Mouse (Mus musculus) limb, embryonic 14.5 days (tissue): ENCODE data around the gene Svep1. TPM values are rescaled to one million over a fixed set of nuclear protein-coding genes. Genes with fewer than 3 reads are reported as not detected.

Experiments used
- ATAC-seq: fragments of 200-750 bp; cut with Nextera tagmentation; 2 replicates; pipeline ENCODE4 v1.8.0; 2017; ENCODE audit warnings: low read depth, moderate number of reproducible peaks, moderate TSS enrichment; ENCODE audit not compliant: low FRiP score
- DNase-seq: peaks from one replicate; pipeline ENCODE4 v3.0.0-alpha.2; 2015; ENCODE audit warnings: low spot score
- H3K27ac ChIP-seq: fragments of 300-500 bp; sonication (generic); replicated peaks from 2 replicates; pipeline ENCODE4 v1.5.1; 2014; ENCODE audit warnings: low read depth, mild to moderate bottlenecking, low read length, moderate library complexity, mixed read lengths
- H3K27me3 ChIP-seq: fragments of 300-500 bp; sonication (generic); 2 replicates; pipeline ENCODE4 v1.6.1; 2014; ENCODE audit warnings: low read length, mixed read lengths; ENCODE audit not compliant: control insufficient read depth, insufficient read depth
- H3K36me3 ChIP-seq: fragments of 300-500 bp; sonication (generic); 2 replicates; pipeline ENCODE4 v1.6.1; 2014; ENCODE audit warnings: mild to moderate bottlenecking, low read length, moderate library complexity, mixed read lengths; ENCODE audit not compliant: control insufficient read depth, insufficient read depth
- H3K4me1 ChIP-seq: fragments of 300-500 bp; sonication (generic); 2 replicates; pipeline ENCODE4 v1.6.1; 2014; ENCODE audit warnings: antibody characterized with exemption, low read length, mixed read lengths; ENCODE audit not compliant: control insufficient read depth, insufficient read depth
- H3K4me2 ChIP-seq: fragments of 300-500 bp; sonication (generic); replicated peaks from 2 replicates; pipeline ENCODE4 v1.6.1; 2014; ENCODE audit warnings: low read depth, mild to moderate bottlenecking, low read length, moderate library complexity; ENCODE audit not compliant: severe bottlenecking
- H3K4me3 ChIP-seq: fragments of 300-500 bp; sonication (generic); replicated peaks from 2 replicates; pipeline ENCODE4 v1.5.1; 2014; ENCODE audit warnings: low read length
- H3K9ac ChIP-seq: fragments of 300-500 bp; sonication (generic); 2 replicates; pipeline ENCODE4 v1.6.1; 2014; ENCODE audit warnings: mild to moderate bottlenecking, low read depth, low read length, moderate library complexity; ENCODE audit not compliant: severe bottlenecking
- H3K9me3 ChIP-seq: fragments of 300-500 bp; sonication (generic); 2 replicates; pipeline ENCODE4 v1.6.1; 2016; ENCODE audit warnings: low read length; ENCODE audit not compliant: control insufficient read depth
- POLR2A ChIP-seq: fragments of 200-500 bp; IDR thresholded peaks from 2 replicates; pipeline ENCODE4 v1.8.0; 2012; ENCODE audit warnings: inconsistent platforms, mild to moderate bottlenecking, moderate library complexity, borderline replicate concordance; ENCODE audit not compliant: insufficient read depth, insufficient read length; ENCODE audit errors: extremely low read depth
- WGBS: fragments of 180-500 bp; shearing (Covaris S2); extraction: QIAGEN DNeasy Blood & Tissue Kit; methylation state at CpG from one replicate; pipeline ENCODE4 v1.1.7; 2014; 5-methylcytosine and 5-hydroxymethylcytosine counted together
- polyA plus RNA-seq, 2 experiments: library from polyadenylated mRNA; depleted of rRNA in 1 of 2; stranded (reverse) in 1 of 2; unstranded in 1 of 2; fragments of >200 nt; fragmentation: Nextera tagmentation in 1 of 2; extraction: Ambion mirVana in 1 of 2; gene quantifications; 2 replicates each; pipeline versions ENCODE4 v1.2.1 to v1.2.3; 2012 to 2014

The Svep1 gene
- polyA plus RNA-seq (2012; rRNA removed) (11.0 and 11.7 TPM in 2 replicates), polyA plus RNA-seq (2014; fragmentation: Nextera tagmentation; extraction: Ambion mirVana) (7.7 and 8.2 TPM in 2 replicates)

DNA sequence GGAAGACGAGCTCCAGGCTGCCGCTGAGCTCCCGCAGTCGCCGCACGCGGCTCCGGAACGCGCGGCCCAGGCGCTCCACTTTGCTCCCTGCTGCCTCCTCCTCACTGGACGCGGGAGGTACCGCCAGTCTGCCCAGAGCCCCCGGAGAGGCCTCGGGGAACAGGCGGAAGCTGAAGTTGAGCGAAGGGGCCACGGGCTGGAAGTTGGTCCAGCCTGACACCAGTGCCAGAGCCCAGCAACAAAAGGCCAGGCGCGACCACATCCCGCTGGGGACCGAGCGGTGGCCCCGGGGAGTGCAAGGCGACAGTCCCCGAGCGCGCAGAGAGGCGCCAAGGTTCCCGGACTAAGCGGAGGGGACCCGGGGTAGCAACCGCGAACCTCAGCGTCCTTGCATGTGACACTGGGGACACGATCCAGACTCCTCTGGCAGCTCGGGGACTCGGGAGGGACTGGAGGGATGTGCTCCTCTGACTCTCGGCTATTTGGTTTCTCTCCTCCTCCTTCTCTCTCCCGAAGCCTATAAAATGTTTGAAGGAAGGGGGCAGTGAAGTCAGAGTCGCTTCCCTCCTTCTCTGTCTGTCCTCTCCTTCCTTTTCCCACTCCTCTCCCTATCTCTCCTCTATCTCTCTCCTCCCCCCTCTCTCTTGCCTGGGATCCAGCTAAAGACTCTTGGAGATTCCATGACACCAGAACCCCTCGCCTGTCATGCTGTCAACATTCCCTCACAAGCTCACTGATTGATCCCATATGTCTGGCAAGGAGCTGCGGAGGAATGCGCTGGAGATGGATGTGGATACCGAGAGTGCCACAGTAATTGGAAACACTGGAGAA, at the start of gene Svep1:
TSS of gene Svep1 (minus strand) at position 745 of the 831 bp plus-strand sequence.
- H3K27ac ChIP-seq = peak within 1 kb of the TSS; percentile 81
- 0% methylated on average over 47 of the region's 47 CpGs for WGBS
- peaks cover 8% of the 10 kb centered on the region for H3K4me1 ChIP-seq
- no peaks in the 10 kb centered on the region for H3K27me3 ChIP-seq
- H3K36me3 ChIP-seq = no peaks in the 10 kb centered on the region
- TF ChIP-seq POLR2A = no peak
- H3K4me2 ChIP-seq = peak within 1 kb of the TSS; percentile 98
- H3K9ac ChIP-seq = peak within 1 kb of the TSS; percentile 77
- H3K9me3 ChIP-seq = no peaks in the 10 kb centered on the region
- H3K4me3 ChIP-seq = peak within 1 kb of the TSS; percentile 64
- ATAC-seq (peak; percentile 66), DNase-seq (peak; percentile 64)

- Histone ChIP-seq H3K27ac (no peak overlapping the region), H3K36me3 (no peaks in the 10 kb centered on the region), H3K4me1 (no peaks in the 10 kb centered on the region), H3K9ac (no peak overlapping the region), H3K4me2 (no peak overlapping the region), H3K27me3 (no peaks in the 10 kb centered on the region), H3K9me3 (no peaks in the 10 kb centered on the region), H3K4me3 (no peak overlapping the region)
- peak; percentile 89 for DNase-seq
- WGBS = 33% methylated on average over 5 of the region's 5 CpGs
- ATAC-seq = no peak
- TF ChIP-seq POLR2A = no peak
Observed at GRCm38 (mm10) chr4:58253410-58253809, 46.8 kb upstream of the Svep1 start.

DNA sequence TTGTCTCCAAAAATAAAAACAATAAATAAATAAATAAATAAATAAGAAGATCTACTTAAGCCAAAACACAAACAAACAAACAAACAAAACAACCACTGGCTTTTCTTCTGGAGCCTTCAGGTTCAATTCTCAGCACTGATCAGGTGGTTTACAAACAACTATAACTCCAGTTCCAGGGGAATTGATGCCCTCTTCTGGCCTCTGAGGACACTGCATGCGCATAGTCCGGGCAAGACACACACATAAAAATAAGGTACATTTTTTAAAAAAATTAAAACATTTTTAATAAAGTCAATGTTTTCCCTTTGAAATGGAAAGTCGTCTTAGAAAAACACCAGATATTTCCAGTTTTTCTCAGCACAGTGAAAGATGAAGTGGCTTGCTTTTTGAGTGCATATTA, 45.7 kb upstream of the Svep1 start:
- WGBS = 93% methylated on average over 3 of the region's 3 CpGs
- no peaks in the 10 kb centered on the region for H3K27me3 ChIP-seq
- no peak for DNase-seq

GRCm38 (mm10) chr4:58245544-58245943, 38.9 kb upstream of the Svep1 start:
- no peaks in the 10 kb centered on the region for H3K36me3 ChIP-seq
- no peak for ATAC-seq

More for the DNA sequence above, 45.7 kb upstream of the Svep1 start:
- no peaks in the 10 kb centered on the region for H3K4me1 ChIP-seq
- no peak for ATAC-seq
- H3K4me2 ChIP-seq = no peak overlapping the region
- no peak overlapping the region for H3K27ac ChIP-seq
- TF ChIP-seq POLR2A = no peak
- H3K36me3 ChIP-seq = no peaks in the 10 kb centered on the region
- no peak overlapping the region for H3K9ac ChIP-seq
- H3K9me3 ChIP-seq = no peaks in the 10 kb centered on the region
- H3K4me3 ChIP-seq = no peak overlapping the region

DNA sequence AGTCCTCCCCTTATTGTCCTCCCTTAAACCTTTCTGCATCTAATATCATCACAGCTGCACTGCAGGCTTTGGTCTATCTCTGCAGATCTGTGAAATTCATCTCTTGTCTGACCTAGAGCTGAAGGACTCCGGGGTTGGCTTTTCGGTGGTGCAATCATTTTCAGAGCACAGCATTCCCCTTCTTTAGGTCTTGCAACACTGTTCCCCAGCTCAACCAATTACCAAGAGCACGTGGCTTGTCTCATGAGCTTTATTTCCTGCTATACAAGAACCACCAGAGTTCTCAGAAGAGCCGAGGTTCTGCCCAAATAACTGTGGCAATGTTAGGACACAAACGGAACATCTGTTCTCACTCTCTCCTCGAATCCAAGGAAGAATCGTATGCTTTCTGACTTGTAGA, 33.8 kb upstream of the Svep1 start:
- Histone ChIP-seq H3K9me3 (no peaks in the 10 kb centered on the region), H3K27me3 (no peaks in the 10 kb centered on the region), H3K27ac (no peak overlapping the region), H3K9ac (no peak overlapping the region), H3K36me3 (no peaks in the 10 kb centered on the region), H3K4me3 (no peak overlapping the region), H3K4me2 (no peak overlapping the region), H3K4me1 (no peaks in the 10 kb centered on the region)
- ATAC-seq = no peak
- WGBS = 72% methylated on average over 7 of the region's 7 CpGs
- TF ChIP-seq POLR2A = no peak
- no peak for DNase-seq

More at GRCm38 (mm10) chr4:58245544-58245943, 38.9 kb upstream of the Svep1 start:
- no peak for TF ChIP-seq POLR2A
- WGBS = 88% methylated on average over 1 of the region's 1 CpGs
- H3K9me3 ChIP-seq = no peaks in the 10 kb centered on the region
- H3K4me1 ChIP-seq = no peaks in the 10 kb centered on the region
- H3K27ac ChIP-seq = no peak overlapping the region
- no peak overlapping the region for H3K9ac ChIP-seq
- DNase-seq = no peak
- no peak overlapping the region for H3K4me2 ChIP-seq
- no peaks in the 10 kb centered on the region for H3K27me3 ChIP-seq
- no peak overlapping the region for H3K4me3 ChIP-seq
